Mouse (Mus musculus) thymus, adult 2 months (tissue): ENCODE results near the gene Hnrnph3.

ENCODE experiments used
- CTCF ChIP-seq: fragments of 200-500 bp; IDR thresholded peaks from 2 replicates; pipeline ENCODE4 v1.5.1; 2012; ENCODE audit warnings: mild to moderate bottlenecking, control low read depth, low read length, moderate library complexity, borderline replicate concordance; ENCODE audit not compliant: control insufficient read depth, poor library complexity, insufficient read depth; ENCODE audit errors: extremely low read depth
- POLR2A ChIP-seq: fragments of 200-500 bp; IDR thresholded peaks from 2 replicates; pipeline ENCODE4 v1.6.1; 2012; ENCODE audit warnings: mild to moderate bottlenecking, low read length, control low read depth, moderate library complexity; ENCODE audit not compliant: control insufficient read depth, poor library complexity, insufficient read depth; ENCODE audit errors: extremely low read depth

- TF ChIP-seq CTCF (no peak), POLR2A (no peak)
These were observed 13.7 kb downstream of the Hnrnph3 start for GRCm38 (mm10) chr10:63010268-63010667.
